Mouse (Mus musculus) olfactory bulb, adult 2 months (tissue): ENCODE measurements around the gene Gpx6. TPM values are rescaled to one million over a fixed set of nuclear protein-coding genes. Genes with fewer than 3 reads are reported as not detected.
A peak's percentile ranks its signal among the peaks of the same experiment; 100 is the strongest.

Experiments used
- H3K27ac ChIP-seq: fragments of 200-500 bp; 2 replicates; pipeline ENCODE4 v1.5.1; 2012; ENCODE audit warnings: low read depth, low read length; ENCODE audit not compliant: insufficient read depth
- H3K4me1 ChIP-seq: fragments of 200-500 bp; 2 replicates; pipeline ENCODE4 v1.6.1; 2012; ENCODE audit warnings: low read length; ENCODE audit not compliant: control insufficient read depth, insufficient read depth
- H3K4me3 ChIP-seq: fragments of 200-500 bp; 2 replicates; pipeline ENCODE4 v1.5.1; 2012; ENCODE audit warnings: mild to moderate bottlenecking, low read depth, low read length, moderate library complexity; ENCODE audit not compliant: insufficient read depth
- CTCF ChIP-seq: fragments of 200-500 bp; IDR thresholded peaks from 2 replicates; pipeline ENCODE4 v1.5.1; 2012; ENCODE audit warnings: low read depth, mild to moderate bottlenecking, low read length, moderate library complexity; ENCODE audit not compliant: insufficient read depth
- POLR2A ChIP-seq: fragments of 200-500 bp; IDR thresholded peaks from 2 replicates; pipeline ENCODE4 v1.6.1; 2012; ENCODE audit warnings: mild to moderate bottlenecking, low read depth, low read length, moderate library complexity; ENCODE audit not compliant: insufficient read depth
- WGBS: fragments of 180-500 bp; shearing (Covaris S2); methylation state at CpG from one replicate; pipeline ENCODE4 v1.1.7; 2018; 5-methylcytosine and 5-hydroxymethylcytosine counted together
- polyA plus RNA-seq: library from polyadenylated mRNA; stranded (reverse); fragments of >200 nt; gene quantifications from 2 replicates; pipeline ENCODE4 v1.2.4, GENCODE M21; 2012; ENCODE audit warnings: low replicate concordance; ENCODE audit not compliant: missing spikeins, insufficient read depth, insufficient read length

Gpx6 gene
- polyA plus RNA-seq = not detected in 2 replicates

GRCm38 (mm10) chr13:21311926-21312325 lies at the start of gene Gpx6:
Gpx6 (plus strand) TSS chr13:21312125.
- Histone ChIP-seq H3K4me1 (no peaks in the 10 kb centered on the region), H3K4me3 (no peak within 1 kb of the TSS), H3K27ac (no peak within 1 kb of the TSS)
- 41% methylated on average over 3 of the region's 3 CpGs for WGBS
- TF ChIP-seq POLR2A (no peak), CTCF (no peak)

- 0 out of 2 replicates have a peak, but pooled peaks cover 2% of the 10 kb centered on the region for H3K4me1 ChIP-seq
- no peak overlapping the region for H3K4me3 ChIP-seq
- WGBS = 86% methylated on average over 4 of the region's 4 CpGs
- no peak for TF ChIP-seq POLR2A
- TF ChIP-seq CTCF = no peak
- no peak overlapping the region for H3K27ac ChIP-seq
These were observed 49.0 kb upstream of the Gpx6 start for GRCm38 (mm10) chr13:21262787-21263461.

- H3K27ac ChIP-seq = no peak overlapping the region
- H3K4me3 ChIP-seq = no peak overlapping the region
- 0 out of 2 replicates have a peak, but pooled peaks cover 2% of the 10 kb centered on the region for H3K4me1 ChIP-seq
- TF ChIP-seq POLR2A (no peak), CTCF (no peak)
- 29% methylated on average over 11 of the region's 11 CpGs for WGBS
These were observed 48.0 kb upstream of the Gpx6 start for GRCm38 (mm10) chr13:21263910-21264309.

GRCm38 (mm10) chr13:21264366-21264765 lies 47.6 kb upstream of the Gpx6 start:
- Histone ChIP-seq H3K4me3 (no peak overlapping the region; the same call in 1 of the 2 replicates), H3K27ac (no peak overlapping the region), H3K4me1 (0 out of 2 replicates have a peak, but pooled peaks cover 2% of the 10 kb centered on the region)
- TF ChIP-seq POLR2A = no peak
- WGBS = 15% methylated on average over 11 of the region's 11 CpGs

GRCm38 (mm10) chr13:21265736-21266135 lies 46.2 kb upstream of the Gpx6 start:
- Histone ChIP-seq H3K4me1 (no peaks in the 10 kb centered on the region), H3K27ac (no peak overlapping the region), H3K4me3 (no peak overlapping the region)
- 75% methylated on average over 2 of the region's 2 CpGs for WGBS
- no peak for TF ChIP-seq CTCF
- no peak for TF ChIP-seq POLR2A

- TF ChIP-seq CTCF = no peak
- no peak for TF ChIP-seq POLR2A
- 55% methylated on average over 4 of the region's 4 CpGs for WGBS
- H3K4me1 ChIP-seq = no peaks in the 10 kb centered on the region
- no peak overlapping the region for H3K27ac ChIP-seq
- H3K4me3 ChIP-seq = no peak overlapping the region
These were observed 44.4 kb upstream of the Gpx6 start for GRCm38 (mm10) chr13:21267541-21267940.

GRCm38 (mm10) chr13:21268262-21268661 lies 43.7 kb upstream of the Gpx6 start:
- Histone ChIP-seq H3K4me3 (no peak overlapping the region), H3K27ac (no peak overlapping the region), H3K4me1 (no peaks in the 10 kb centered on the region)
- WGBS = 28% methylated on average over 1 of the region's 1 CpGs
- no peak for TF ChIP-seq CTCF
- no peak for TF ChIP-seq POLR2A

- peak overlapping the region; percentile 67 for H3K4me3 ChIP-seq
- TF ChIP-seq CTCF = no peak
- TF ChIP-seq POLR2A = no peak
- under 1% methylated on average over 29 of the region's 29 CpGs for WGBS
- no peak overlapping the region for H3K27ac ChIP-seq
- peaks cover 4% of the 10 kb centered on the region; the same call in 1 of the 2 replicates for H3K4me1 ChIP-seq
These were observed 36.7 kb upstream of the Gpx6 start for GRCm38 (mm10) chr13:21275021-21275814.

- peak overlapping the region; percentile 68 for H3K4me3 ChIP-seq
- no peak for TF ChIP-seq CTCF
- TF ChIP-seq POLR2A = no peak
- WGBS = 1% methylated on average over 25 of the region's 25 CpGs
These were observed 35.9 kb upstream of the Gpx6 start for GRCm38 (mm10) chr13:21275815-21276550.

More at GRCm38 (mm10) chr13:21275815-21276550, 35.9 kb upstream of the Gpx6 start:
- Histone ChIP-seq H3K4me1 (peaks cover 4% of the 10 kb centered on the region; the same call in 1 of the 2 replicates), H3K27ac (no peak overlapping the region)
